Mouse (Mus musculus): ENCODE measurements around the gene Emx1.

The Emx1 gene

DNA sequence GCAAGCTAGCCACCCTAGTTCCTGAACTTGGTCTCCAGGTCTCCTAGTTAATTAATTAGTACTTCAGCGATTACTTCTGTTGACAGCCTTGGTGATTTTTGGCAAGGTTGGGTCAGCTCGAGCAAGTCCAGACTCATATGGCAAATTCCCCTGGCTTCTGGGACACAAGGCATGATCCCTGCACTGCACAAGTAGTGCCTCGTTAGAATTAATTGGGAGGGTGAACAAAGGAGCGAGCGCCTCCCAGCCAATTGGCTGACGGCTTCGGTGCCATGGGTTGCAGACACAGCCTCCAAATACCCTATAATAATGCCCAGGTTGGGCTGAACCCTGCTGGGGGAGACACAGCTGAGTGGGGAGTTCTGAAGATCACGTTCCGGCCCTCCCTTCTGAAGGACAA is 39.3 kb downstream of the Emx1 start:
- in situ Hi-C loops (cut with MboI, MseI): no loop called here

GRCm38 (mm10) chr6:85227520-85227919 is 40.3 kb downstream of the Emx1 start:
- in situ Hi-C loops (cut with MboI, MseI): no loop called here

GRCm38 (mm10) chr6:85230762-85231161 is 43.5 kb downstream of the Emx1 start:
- in situ Hi-C loops (cut with MboI, MseI): no loop called here

GRCm38 (mm10) chr6:85231469-85231868 is 44.2 kb downstream of the Emx1 start:
- in situ Hi-C loops (cut with MboI, MseI): no loop called here

- in situ Hi-C loops (cut with MboI, MseI): no loop called here
Observed at GRCm38 (mm10) chr6:85232045-85232444, 44.8 kb downstream of the Emx1 start.

DNA sequence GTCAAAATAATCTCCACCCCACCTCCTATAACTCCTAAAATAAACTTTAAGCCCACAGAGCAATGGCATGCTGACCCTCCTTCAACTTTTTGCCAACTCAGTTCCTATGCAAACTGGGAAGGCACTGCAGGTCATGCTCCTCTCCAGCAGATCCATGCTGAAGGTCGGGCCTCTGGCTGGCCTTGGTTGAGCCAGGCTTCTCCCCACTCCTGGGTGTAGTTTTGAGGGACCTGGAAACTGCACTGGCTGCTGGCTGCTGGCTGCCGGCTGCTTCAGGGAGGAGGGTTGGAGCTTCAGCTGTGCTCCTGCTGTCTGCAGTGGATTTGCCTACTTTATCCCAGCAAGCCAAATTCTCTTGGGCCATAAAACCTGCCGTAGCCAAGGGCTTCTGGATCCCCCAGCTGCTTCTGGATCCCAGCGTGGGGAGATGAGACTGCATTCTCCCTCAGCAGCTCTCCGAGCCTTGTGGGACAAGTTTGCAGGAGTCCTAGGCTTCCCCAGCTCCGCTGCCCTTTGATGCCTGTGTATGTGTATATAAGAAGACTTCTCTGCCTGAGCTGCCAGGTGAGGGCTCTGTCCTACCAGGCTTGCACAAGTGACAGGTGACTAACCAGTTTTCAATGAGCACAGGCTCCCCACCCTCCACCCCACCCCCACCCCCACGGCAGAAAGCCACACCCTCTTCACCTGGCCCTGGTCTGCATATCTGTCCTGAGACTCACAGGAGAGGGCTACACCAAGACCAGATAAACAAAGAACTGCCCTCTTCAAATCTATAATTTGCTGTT is 45.8 kb downstream of the Emx1 start:
- in situ Hi-C loops (cut with MboI, MseI): no loop called here

DNA sequence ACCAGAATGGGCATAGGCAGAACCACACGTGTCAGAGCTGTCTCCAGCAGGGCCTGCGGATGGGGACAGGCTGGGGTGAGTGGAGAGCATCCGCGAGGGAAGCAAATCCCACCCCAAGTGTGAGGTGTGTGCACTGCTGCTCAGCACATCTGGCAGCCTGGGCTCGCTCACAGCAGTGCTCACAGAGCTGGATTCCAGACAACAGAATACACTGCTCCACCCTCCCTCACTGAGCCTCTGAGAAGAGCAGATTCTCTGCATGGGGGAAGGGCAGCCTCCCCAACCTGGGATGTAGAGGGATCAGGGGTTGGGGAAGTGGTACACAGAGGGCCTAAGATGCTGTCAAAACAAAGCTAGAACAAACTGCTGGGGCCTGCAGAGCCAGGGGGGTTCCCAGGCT is 47.6 kb downstream of the Emx1 start:
- in situ Hi-C loops (cut with MboI, MseI): no loop called here

GRCm38 (mm10) chr6:85237001-85237400 is 49.8 kb downstream of the Emx1 start:
- in situ Hi-C loops (cut with MboI, MseI): no loop called here

GRCm38 (mm10) chr6:85237595-85238337 is 50.5 kb downstream of the Emx1 start:
- in situ Hi-C loops (cut with MboI, MseI): no loop called here

- in situ Hi-C loops (cut with MboI, MseI): no loop called here
Observed at GRCm38 (mm10) chr6:85239044-85239489, 51.8 kb downstream of the Emx1 start.

DNA sequence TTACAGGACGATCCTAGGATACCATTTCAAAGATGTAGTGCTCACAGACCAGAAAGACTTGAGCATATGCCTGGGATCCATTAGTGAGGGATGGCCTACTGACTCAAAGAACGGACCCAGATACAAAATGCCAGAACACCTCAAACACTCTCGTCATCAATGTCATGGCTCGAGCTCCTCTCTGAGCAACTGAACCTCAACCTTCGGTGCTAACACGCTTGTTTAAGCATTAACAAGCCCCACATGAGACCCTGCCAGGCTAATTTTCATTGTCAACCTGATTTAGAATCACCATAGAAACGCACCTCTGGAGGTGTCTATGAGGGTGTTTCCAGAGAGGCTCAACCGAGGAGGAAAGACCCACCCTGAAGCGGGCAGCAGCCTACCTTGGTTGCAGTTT is 62.6 kb downstream of the Emx1 start:
- in situ Hi-C loops (cut with MboI, MseI): no loop called here

DNA sequence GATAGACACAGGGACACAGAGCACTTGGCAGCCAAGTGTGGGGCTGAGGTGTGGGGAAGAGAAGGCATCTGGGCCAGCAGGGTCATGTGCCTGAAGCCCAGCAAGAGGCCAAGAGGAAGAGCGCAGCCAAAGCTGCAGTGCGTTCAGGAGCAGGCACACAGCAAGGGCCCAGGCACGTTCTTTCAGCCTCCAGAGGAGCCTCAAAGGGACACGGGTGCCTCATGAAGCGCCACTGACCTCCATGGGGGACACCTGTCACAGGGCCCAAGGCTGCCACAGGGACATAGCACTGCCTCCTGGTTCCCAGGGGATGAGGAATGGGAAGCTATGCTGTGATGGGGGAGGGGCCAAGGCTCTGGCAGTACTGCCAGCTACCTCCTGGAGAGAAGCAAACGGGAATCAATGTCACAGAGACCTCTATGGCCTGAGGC is 63.6 kb downstream of the Emx1 start:
- in situ Hi-C loops (cut with MboI, MseI): no loop called here

DNA sequence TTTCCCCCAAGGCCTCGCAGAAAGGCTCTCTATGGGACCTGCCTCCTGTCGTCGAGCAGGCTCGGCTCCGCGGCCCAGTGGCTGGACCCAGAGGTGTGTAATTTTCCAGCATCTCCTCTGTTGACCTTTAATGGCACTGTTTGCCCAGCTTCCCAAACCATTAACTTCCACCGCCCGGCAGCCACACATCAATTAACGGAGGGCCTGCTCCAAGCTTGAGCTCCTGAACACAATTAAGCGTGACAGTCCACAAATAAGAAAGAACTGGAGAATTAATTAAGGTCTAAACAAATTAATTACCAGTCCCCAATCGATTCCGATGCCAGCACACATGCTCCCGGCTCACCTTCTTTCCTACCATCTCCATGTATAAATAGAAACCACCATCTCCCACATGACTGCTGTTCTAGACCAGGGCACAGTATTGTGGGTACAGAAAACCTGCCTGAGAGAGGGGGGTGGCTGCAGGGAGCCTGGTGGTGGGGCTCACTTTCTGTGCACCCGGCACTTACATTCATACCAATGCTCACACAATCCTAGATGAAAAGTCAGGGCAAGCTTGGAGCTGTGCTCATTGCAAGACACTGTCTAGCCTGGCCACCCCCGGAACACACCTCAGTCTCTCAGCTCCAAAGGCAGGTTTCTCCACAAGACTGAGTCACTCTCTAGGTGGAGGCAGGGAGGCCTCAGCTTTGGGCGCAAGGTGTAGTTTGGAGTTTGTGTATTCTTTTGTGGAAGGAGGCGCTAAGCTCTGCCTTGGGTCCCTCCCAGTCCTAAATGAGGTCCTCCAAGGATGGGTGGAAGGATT is 65.2 kb downstream of the Emx1 start:
- in situ Hi-C loops (cut with MboI, MseI): no loop called here

DNA sequence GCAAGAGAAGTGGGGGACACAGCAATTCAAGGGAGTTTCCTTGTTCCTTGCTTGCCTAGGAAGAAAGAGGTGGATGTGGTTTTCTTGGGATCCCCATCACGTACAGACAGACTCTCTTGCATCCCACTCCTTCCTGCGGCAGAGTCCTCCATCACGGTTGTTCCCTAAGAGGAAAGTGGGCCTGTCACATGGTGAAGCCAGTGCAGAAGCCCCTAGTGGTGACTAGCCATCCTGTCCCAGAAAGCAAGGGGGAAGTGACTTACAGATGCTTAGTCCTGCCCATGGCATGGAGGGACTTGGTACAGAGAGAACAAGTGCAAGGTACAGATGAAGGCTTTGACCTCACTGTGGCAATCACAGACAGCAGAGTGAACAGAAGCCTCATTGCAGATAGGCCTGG is 66.0 kb downstream of the Emx1 start:
- in situ Hi-C loops (cut with MboI, MseI): no loop called here
